Mouse (Mus musculus) MEL (cell line): ENCODE data around the gene Itpr2.

ENCODE experiments used
- BHLHE40 ChIP-seq: IDR thresholded peaks from 2 replicates; pipeline ENCODE4 v1.6.1; 2012; ENCODE audit warnings: low read depth, mild to moderate bottlenecking, inconsistent platforms, low read length, improper control_type of control experiment, borderline replicate concordance
- CTCF ChIP-seq, 3 experiments: IDR thresholded peaks in 2 of 3; conservative IDR thresholded peaks in 1 of 3; 2 replicates each; pipeline ENCODE4 v1.5.1; 2011 to 2012; ENCODE audit warnings: low read length in 3 of 3, low read depth in 2 of 3, mild to moderate bottlenecking in 2 of 3, improper control_type of control experiment in 1 of 3, inconsistent platforms in 1 of 3, mixed read lengths in 1 of 3, moderate library complexity in 1 of 3; ENCODE audit not compliant: control insufficient read depth in 1 of 3, insufficient read depth in 1 of 3, poor library complexity in 1 of 3, severe bottlenecking in 1 of 3
- E2F4 ChIP-seq: IDR thresholded peaks from 2 replicates; pipeline ENCODE4 v1.6.1; 2011; ENCODE audit warnings: low read depth, low read length, improper control_type of control experiment, borderline replicate concordance
- EP300 ChIP-seq, 2 experiments: IDR thresholded peaks; 2 replicates each; pipeline ENCODE4 v1.6.1; 2011; ENCODE audit warnings: improper control_type of control experiment in 2 of 2, low read length in 2 of 2, low read depth in 1 of 2, mild to moderate bottlenecking in 1 of 2
- ETS1 ChIP-seq: IDR thresholded peaks from 2 replicates; pipeline ENCODE4 v1.6.1; 2012; ENCODE audit warnings: low read depth, mild to moderate bottlenecking, inconsistent platforms, low read length, improper control_type of control experiment, moderate library complexity
- MAX ChIP-seq: IDR thresholded peaks from 2 replicates; pipeline ENCODE4 v1.6.1; 2011; ENCODE audit warnings: low read length, improper control_type of control experiment
- MYC ChIP-seq: IDR thresholded peaks from 2 replicates; pipeline ENCODE4 v1.6.1; 2011; ENCODE audit warnings: low read depth, mild to moderate bottlenecking, low read length, improper control_type of control experiment, moderate library complexity
- POLR2A ChIP-seq, 2 experiments: IDR thresholded peaks; 2 replicates each; pipeline ENCODE4 v1.6.1; 2011 to 2012; ENCODE audit warnings: low read length in 2 of 2, mild to moderate bottlenecking in 2 of 2, control low read depth in 1 of 2, improper control_type of control experiment in 1 of 2, low read depth in 1 of 2, moderate library complexity in 1 of 2; ENCODE audit not compliant: control insufficient read depth in 1 of 2, insufficient read depth in 1 of 2, poor library complexity in 1 of 2
- POLR2AphosphoS2 ChIP-seq: IDR thresholded peaks from 2 replicates; pipeline ENCODE4 v1.6.1; 2011; ENCODE audit warnings: low read length, improper control_type of control experiment
- TAL1 ChIP-seq: IDR thresholded peaks from 2 replicates; pipeline ENCODE4 v1.6.1; 2012; ENCODE audit warnings: mild to moderate bottlenecking, inconsistent platforms, low read length, moderate library complexity, mixed read lengths
- UBTF ChIP-seq: IDR thresholded peaks from 2 replicates; pipeline ENCODE4 v1.6.1; 2012; ENCODE audit warnings: low read depth, mild to moderate bottlenecking, inconsistent platforms, low read length, improper control_type of control experiment, moderate library complexity, borderline replicate concordance; ENCODE audit not compliant: insufficient read depth
- ZKSCAN1 ChIP-seq: IDR thresholded peaks from 2 replicates; pipeline ENCODE4 v1.6.1; 2012; ENCODE audit warnings: low read depth, mild to moderate bottlenecking, inconsistent platforms, low read length, improper control_type of control experiment, moderate library complexity

DNA sequence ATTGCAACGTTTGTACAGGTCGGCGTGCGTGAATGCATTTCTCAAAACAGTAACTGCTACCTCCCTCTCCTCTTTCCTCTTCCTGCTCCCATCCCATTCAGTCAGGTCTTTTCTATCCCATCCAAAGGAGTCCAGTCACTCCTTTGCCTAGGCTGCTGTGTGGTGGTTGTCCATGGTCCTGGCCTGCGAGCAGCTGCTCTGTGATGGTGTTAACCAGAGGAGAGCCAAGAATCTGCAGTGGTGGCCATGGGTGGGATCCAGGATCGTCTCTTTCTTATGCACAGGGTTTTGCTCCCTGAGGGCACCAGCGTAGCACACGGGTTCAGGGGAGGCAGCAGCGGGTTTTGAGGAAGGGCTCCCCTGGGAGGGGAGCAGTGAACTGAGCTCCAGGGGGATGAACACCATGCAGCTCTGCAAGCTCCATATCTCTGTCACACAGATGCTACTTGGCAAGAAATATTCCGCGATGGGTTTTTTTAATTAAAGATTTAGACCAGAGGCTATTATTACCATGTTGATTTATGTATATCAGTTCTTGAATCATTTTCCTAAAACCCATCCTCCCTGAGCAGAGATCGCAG, 65.0 kb downstream of the Itpr2 start:
- no peak for TF ChIP-seq POLR2AphosphoS2
- TF ChIP-seq POLR2A (IDR thresholded peaks at IDR 0.05; ENCODE audit: control insufficient read depth in 1 of 2, insufficient read depth in 1 of 2, low read depth in 1 of 2, low read length in 2 of 2, poor library complexity in 1 of 2) = no peak
- no peak for TF ChIP-seq ETS1
- TF ChIP-seq CTCF (IDR thresholded peaks at IDR 0.05 in 2 of 3, conservative IDR thresholded peaks at IDR 0.05 in 1 of 3; ENCODE audit: control insufficient read depth in 1 of 3, insufficient read depth in 1 of 3, low read depth in 2 of 3, low read length in 3 of 3, poor library complexity in 1 of 3, severe bottlenecking in 1 of 3) = no peak
- no peak for TF ChIP-seq E2F4
- TF ChIP-seq BHLHE40 = no peak
- TF ChIP-seq EP300 (IDR thresholded peaks at IDR 0.05; ENCODE audit: low read depth in 1 of 2, low read length in 2 of 2) = no peak
- TF ChIP-seq MYC = no peak
- no peak for TF ChIP-seq MAX
- TF ChIP-seq TAL1 = no peak
- no peak for TF ChIP-seq ZKSCAN1
- no peak for TF ChIP-seq UBTF
